Comparison of ENCODE assay signal across 9 mouse cellular contexts in genomic region chr15:100022923-100023322, GRCm38 (mm10). TPM values are rescaled to one million over a fixed set of nuclear protein-coding genes. Genes with fewer than 3 reads are reported as not detected.
DNase-seq lines count a peak whose midpoint lies in the region; ATAC-seq lines count a peak whose summit lies in the region.
"Had no signal": no experiment of that assay in that cellular context is flagged by ENCODE, and none has a peak within 500 bp of the region (broad histone marks: within the 10 kb centered on the region; RNA-seq: fewer than 3 reads in every experiment).

No protein-coding gene starts in this region.

- H3K4me2 ChIP-seq in kidney, embryonic 14.5 days (replicated peaks; ENCODE audit: low read depth, low read length) = no peak overlapping the region
- no peak overlapping the region for H3K4me2 ChIP-seq in embryonic facial prominence, embryonic 14.5 days (ENCODE audit: low read depth, low read length)
- no peak overlapping the region for H3K4me2 ChIP-seq in forebrain, embryonic 12.5 days

- no peaks in the 10 kb centered on the region; the same call in 1 of the 2 replicates for H3K9me3 ChIP-seq in kidney, embryonic 14.5 days (ENCODE audit: control insufficient read depth, low read length)
- H3K9me3 ChIP-seq in embryonic facial prominence, embryonic 14.5 days (ENCODE audit: control insufficient read depth, low read length) = 0 out of 2 replicates have a peak, but pooled peaks cover 7% of the 10 kb centered on the region
- H3K9me3 ChIP-seq in forebrain, embryonic 12.5 days = no peaks in the 10 kb centered on the region

- intact Hi-C loops in left cerebral cortex, postnatal 4 days (cut with DNase I) = loop anchor here (10.0 kb wide), 1 partner anchor 442 kb away; the partner anchor contains the start of gene Letmd1

- H3K36me3 ChIP-seq in kidney, embryonic 14.5 days (ENCODE audit: control insufficient read depth, insufficient read depth, low read length) = no peaks in the 10 kb centered on the region
- no peaks in the 10 kb centered on the region for H3K36me3 ChIP-seq in embryonic facial prominence, embryonic 14.5 days (ENCODE audit: control insufficient read depth, insufficient read depth, low read length)
- H3K36me3 ChIP-seq in forebrain, embryonic 12.5 days (replicated peaks) = 0 out of 2 replicates have a peak, but pooled peaks cover 3% of the 10 kb centered on the region

- H3K27ac ChIP-seq in kidney, embryonic 14.5 days (ENCODE audit: low read depth, low read length) = no peak overlapping the region
- no peak overlapping the region for H3K27ac ChIP-seq in embryonic facial prominence, embryonic 14.5 days (replicated peaks; ENCODE audit: low read depth, low read length)
- no peak overlapping the region for H3K27ac ChIP-seq in forebrain, embryonic 12.5 days

- peak; percentile 62 for DNase-seq in kidney, adult 9 months
- DNase-seq in ES-CJ7 (ENCODE audit: low read depth, low spot score) (peak; percentile 64), adipocyte (ENCODE audit: low spot score) (peak; percentile 72)
- peak; percentile 76 for DNase-seq in embryonic facial prominence, embryonic 14.5 days (ENCODE audit: low spot score)
- peak; percentile 59 for DNase-seq in left cerebral cortex, postnatal 4 days
- DNase-seq in right cerebral cortex, postnatal 14 days = peak; percentile 37

- 20% methylated on average over 5 of the region's 5 CpGs for WGBS in kidney, embryonic 14.5 days
- 16% methylated on average over 5 of the region's 5 CpGs for WGBS in embryonic facial prominence, embryonic 14.5 days
- 28% methylated on average over 5 of the region's 5 CpGs for WGBS in forebrain, embryonic 12.5 days

- H3K27me3 ChIP-seq in kidney, embryonic 14.5 days (ENCODE audit: control insufficient read depth, insufficient read depth, low read length) = no peaks in the 10 kb centered on the region
- no peaks in the 10 kb centered on the region for H3K27me3 ChIP-seq in embryonic facial prominence, embryonic 14.5 days (replicated peaks; ENCODE audit: control insufficient read depth, insufficient read depth, low read length)
- H3K27me3 ChIP-seq in forebrain, embryonic 12.5 days = no peaks in the 10 kb centered on the region

- H3K4me1 ChIP-seq in kidney, embryonic 14.5 days (ENCODE audit: control insufficient read depth, insufficient read depth, low read length) = no peaks in the 10 kb centered on the region
- H3K4me1 ChIP-seq in embryonic facial prominence, embryonic 14.5 days (ENCODE audit: control insufficient read depth, insufficient read depth, low read length) = no peaks in the 10 kb centered on the region
- no peaks in the 10 kb centered on the region for H3K4me1 ChIP-seq in forebrain, embryonic 12.5 days

- no peak overlapping the region for H3K9ac ChIP-seq in kidney, embryonic 14.5 days (ENCODE audit: low read depth, low read length)
- no peak overlapping the region for H3K9ac ChIP-seq in embryonic facial prominence, embryonic 14.5 days (ENCODE audit: low read depth, low read length)
- H3K9ac ChIP-seq in forebrain, embryonic 12.5 days = no peak overlapping the region

- no peak overlapping the region for H3K4me3 ChIP-seq in kidney, embryonic 14.5 days (ENCODE audit: low read length)
- H3K4me3 ChIP-seq in embryonic facial prominence, embryonic 14.5 days (ENCODE audit: low read depth, low read length) = no peak overlapping the region
- no peak overlapping the region for H3K4me3 ChIP-seq in forebrain, embryonic 12.5 days (replicated peaks)

- ATAC-seq in kidney, embryonic 14.5 days (ENCODE audit: low FRiP score, low TSS enrichment) = no peak
- no peak for ATAC-seq in embryonic facial prominence, embryonic 14.5 days (ENCODE audit: low read depth)
- ATAC-seq in forebrain, embryonic 12.5 days (ENCODE audit: low FRiP score) = no peak

RNA-seq across cellular contexts. Expression of gene Dip2b, which starts 15.5 kb away (rescaled TPM):
- polyA plus RNA-seq in kidney, embryonic 14.5 days (2014; fragmentation: Nextera tagmentation; extraction: Ambion mirVana) = 15.2 and 20.7 TPM in 2 replicates
- 14.9 and 15.3 TPM in 2 replicates for polyA plus RNA-seq in embryonic facial prominence, embryonic 14.5 days (2014; fragmentation: Nextera tagmentation; extraction: Ambion mirVana)
- 10 to 100 TPM; 57.2 to 60.6 TPM for total RNA-seq in left cerebral cortex, postnatal 4 days (2021)
- polyA plus RNA-seq in forebrain, embryonic 12.5 days (2016; fragmentation: Nextera tagmentation; extraction: Ambion mirVana) = 25.8 and 27.3 TPM in 2 replicates

RNA-seq across cellular contexts. Expression of gene Larp4, which starts 53.1 kb away (rescaled TPM):
- 33.3 and 49.3 TPM in 2 replicates for polyA plus RNA-seq in kidney, embryonic 14.5 days (2014; fragmentation: Nextera tagmentation; extraction: Ambion mirVana)
- 37.1 and 38.2 TPM in 2 replicates for polyA plus RNA-seq in embryonic facial prominence, embryonic 14.5 days (2014; fragmentation: Nextera tagmentation; extraction: Ambion mirVana)
- 10 to 100 TPM; 47.3 to 51.7 TPM for total RNA-seq in left cerebral cortex, postnatal 4 days (2021)
- polyA plus RNA-seq in forebrain, embryonic 12.5 days (2016; fragmentation: Nextera tagmentation; extraction: Ambion mirVana) = 41.5 and 43.8 TPM in 2 replicates

RNA-seq across cellular contexts. Expression of gene Fam186a, which starts 56.1 kb away (rescaled TPM):
- polyA plus RNA-seq in kidney, embryonic 14.5 days (2014; fragmentation: Nextera tagmentation; extraction: Ambion mirVana) = not detected in 2 replicates
- not detected in 2 replicates for polyA plus RNA-seq in embryonic facial prominence, embryonic 14.5 days (2014; fragmentation: Nextera tagmentation; extraction: Ambion mirVana)
- total RNA-seq in left cerebral cortex, postnatal 4 days (2021) = under 1 TPM; 0.04 to 0.06 TPM
- not detected in 2 replicates for polyA plus RNA-seq in forebrain, embryonic 12.5 days (2016; fragmentation: Nextera tagmentation; extraction: Ambion mirVana)
- polyA plus RNA-seq: liver, embryonic 16.5 days had no signal
